Mouse (Mus musculus) left cerebral cortex, adult 8-10 months (tissue): Measurements from ENCODE around the gene Il34. TPM values are rescaled to one million over a fixed set of nuclear protein-coding genes. Genes with fewer than 3 reads are reported as not detected.

Experiments
- total RNA-seq, 4 experiments: library from RNA; stranded (reverse); gene quantifications; 2 replicates each; pipeline ENCODE4 v1.2.4; 2022

Il34 gene
- total RNA-seq, 4 experiments from 2014 or later, result 80.4 to 88.7 (median 81.2) TPM

Other genes with a start within 250 kb of the Il34 start
- gene Vac14, start 187.3 kb downstream of the Il34 start, total RNA-seq, result 10 to 100 TPM; 29.2 to 30.7 (median 30.4) TPM
- 100 to 1,000 TPM; 206 to 236 (median 215) TPM for gene Mtss1l, start 84.4 kb downstream of the Il34 start, total RNA-seq
- 10 to 100 TPM; 50.2 to 56.8 (median 54.5) TPM for gene Cog4, start 40.7 kb upstream of the Il34 start, total RNA-seq
- 10 to 100 TPM; 58.6 to 66.2 (median 60.5) TPM for gene Sf3b3, start 40.9 kb upstream of the Il34 start, total RNA-seq
- 10 to 100 TPM; 16.7 to 20.2 (median 19.4) TPM for gene Fuk, start 96.6 kb upstream of the Il34 start, total RNA-seq
- gene St3gal2, start 114.0 kb upstream of the Il34 start, total RNA-seq, result 10 to 100 TPM; 87.8 to 95.6 (median 94.6) TPM
- gene Ddx19a, start 191.9 kb upstream of the Il34 start, total RNA-seq, result 10 to 100 TPM; 24.6 to 27.5 (median 26.4) TPM
- 10 to 100 TPM; 17.9 to 20.5 (median 18.9) TPM for gene Ddx19b, start 225.8 kb upstream of the Il34 start, total RNA-seq
- gene Aars, start 227.2 kb upstream of the Il34 start, total RNA-seq, result 100 to 1,000 TPM in 1 of 4 experiments, 10 to 100 TPM in 3; 82.5 to 110 (median 95.8) TPM